Comparison of ENCODE assay signal across 12 mouse cellular contexts in genomic region chr11:106815331-106815730, GRCm38 (mm10).
"Had no signal": no experiment of that assay in that cellular context is flagged by ENCODE, and none has a peak within 500 bp of the region (broad histone marks: within the 10 kb centered on the region; RNA-seq: fewer than 3 reads in every experiment).

No protein-coding gene starts in this region.

- H3K27me3 ChIP-seq: liver, embryonic 15.5 days; neural tube, embryonic 15.5 days had no signal

- H3K4me1 ChIP-seq: limb, embryonic 10.5 days; midbrain, embryonic 10.5 days had no signal

- H3K9me3 ChIP-seq: limb, embryonic 10.5 days; liver, embryonic 15.5 days; midbrain, embryonic 10.5 days; neural tube, embryonic 15.5 days had no signal

- H3K9ac ChIP-seq: liver, embryonic 15.5 days; lung, embryonic 14.5 days; neural tube, embryonic 15.5 days had no signal

- H3K27ac ChIP-seq: liver, embryonic 15.5 days; midbrain, embryonic 10.5 days; neural tube, embryonic 15.5 days had no signal

- H3K4me2 ChIP-seq: liver, embryonic 11.5 days; liver, embryonic 15.5 days; lung, embryonic 14.5 days; neural tube, embryonic 15.5 days had no signal

- DNase-seq: layer of hippocampus, adult 9-11 months; lung, postnatal 10 days; lung, postnatal 4 days; midbrain, embryonic 14.5 days; thymus, postnatal 36 days had no signal

- H3K4me3 ChIP-seq: limb, embryonic 10.5 days; liver, embryonic 15.5 days; midbrain, embryonic 10.5 days; myocyte; neural tube, embryonic 15.5 days had no signal
